Mouse (Mus musculus) CH12.LX (cell line): ENCODE data around the gene Hip1.

Source experiments
- MAFK ChIP-seq: IDR thresholded peaks from 2 replicates; pipeline ENCODE4 v1.6.1; 2011; ENCODE audit warnings: low read length, improper control_type of control experiment; ENCODE audit not compliant: insufficient replicate concordance
- POLR2A ChIP-seq: IDR thresholded peaks from 2 replicates; pipeline ENCODE4 v1.6.1; 2011; ENCODE audit warnings: low read depth, mild to moderate bottlenecking, improper control_type of control experiment, low read length

GRCm38 (mm10) chr5:135535867-135536266, 9.1 kb downstream of the Hip1 start:
- no peak for TF ChIP-seq MAFK
- no peak for TF ChIP-seq POLR2A
